Mouse (Mus musculus): ENCODE data around the gene Gm16181. TPM values are rescaled to one million over a fixed set of nuclear protein-coding genes. Genes with fewer than 3 reads are reported as not detected.

Gm16181 gene
- polyA plus RNA-seq, 1 experiment, result not detected

GRCm38 (mm10) chr17:35262664-35263522 is 42.3 kb downstream of the Gm16181 start, which contains the start of gene H2-D1:
TSS of gene H2-D1 (plus strand) at chr17:35262730.
- TF ChIP-seq POLR2A (IDR thresholded peaks at IDR 0.05; ENCODE audit: borderline replicate concordance, extremely low read depth, insufficient read depth, insufficient read length, poor library complexity, severe bottlenecking) (peak; percentile 70; the same call in 1 of the 2 replicates), CTCF (IDR thresholded peaks at IDR 0.05; ENCODE audit: borderline replicate concordance, extremely low read depth, insufficient read depth, insufficient read length) (no peak)
- DNase-seq (ENCODE audit: low read depth), result peak; percentile 91

- no peak for DNase-seq (ENCODE audit: low read depth)
- TF ChIP-seq POLR2A (IDR thresholded peaks at IDR 0.05; ENCODE audit: borderline replicate concordance, extremely low read depth, insufficient read depth, insufficient read length, poor library complexity, severe bottlenecking) (no peak), CTCF (IDR thresholded peaks at IDR 0.05; ENCODE audit: borderline replicate concordance, extremely low read depth, insufficient read depth, insufficient read length) (no peak)
Measured at GRCm38 (mm10) chr17:35263523-35263883, 42.9 kb downstream of the Gm16181 start.

- TF ChIP-seq CTCF (IDR thresholded peaks at IDR 0.05; ENCODE audit: borderline replicate concordance, extremely low read depth, insufficient read depth, insufficient read length), result no peak
- TF ChIP-seq POLR2A (IDR thresholded peaks at IDR 0.05; ENCODE audit: borderline replicate concordance, extremely low read depth, insufficient read depth, insufficient read length, poor library complexity, severe bottlenecking), result no peak
- no peak for DNase-seq (ENCODE audit: low read depth)
Measured at GRCm38 (mm10) chr17:35267399-35268086, 46.9 kb downstream of the Gm16181 start.

DNA sequence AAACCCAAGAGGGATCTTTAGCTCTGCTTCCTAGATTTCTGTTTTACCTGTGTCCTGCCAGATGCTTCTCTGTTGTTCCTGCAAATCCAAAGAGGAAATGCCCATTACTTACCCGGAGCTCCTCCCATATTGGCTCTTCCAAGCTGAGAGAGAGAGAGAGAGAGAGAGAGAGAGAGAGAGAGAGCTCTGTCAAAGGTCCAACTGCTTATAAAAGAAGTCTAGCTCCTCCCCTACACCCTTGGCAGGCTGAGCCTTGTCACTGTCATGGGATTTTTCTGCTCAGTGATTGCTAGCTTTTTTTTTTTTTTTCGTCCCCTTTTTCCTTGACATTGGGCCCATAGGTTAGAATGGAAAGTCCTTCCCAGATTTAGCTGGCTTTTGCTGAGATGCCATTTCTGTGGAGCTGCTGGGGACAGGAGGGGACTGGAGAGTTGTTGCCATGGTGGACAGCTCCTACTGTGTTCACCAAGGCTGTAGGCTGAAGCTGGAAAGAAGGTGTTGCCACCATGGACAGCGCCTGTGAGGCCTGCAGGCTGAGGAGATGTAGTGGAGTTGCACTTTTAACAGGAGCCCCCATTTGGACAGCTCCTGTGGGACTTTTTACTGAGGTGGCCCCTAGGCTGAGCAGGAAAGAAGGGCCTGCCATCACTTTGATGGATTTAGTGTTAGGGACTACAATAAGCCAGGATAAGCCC is 49.2 kb downstream of the Gm16181 start:
- TF ChIP-seq CTCF (IDR thresholded peaks at IDR 0.05; ENCODE audit: borderline replicate concordance, extremely low read depth, insufficient read depth, insufficient read length), result no peak
- no peak for TF ChIP-seq POLR2A (IDR thresholded peaks at IDR 0.05; ENCODE audit: borderline replicate concordance, extremely low read depth, insufficient read depth, insufficient read length, poor library complexity, severe bottlenecking)
- peak; percentile 71 for DNase-seq (ENCODE audit: low read depth)

DNA sequence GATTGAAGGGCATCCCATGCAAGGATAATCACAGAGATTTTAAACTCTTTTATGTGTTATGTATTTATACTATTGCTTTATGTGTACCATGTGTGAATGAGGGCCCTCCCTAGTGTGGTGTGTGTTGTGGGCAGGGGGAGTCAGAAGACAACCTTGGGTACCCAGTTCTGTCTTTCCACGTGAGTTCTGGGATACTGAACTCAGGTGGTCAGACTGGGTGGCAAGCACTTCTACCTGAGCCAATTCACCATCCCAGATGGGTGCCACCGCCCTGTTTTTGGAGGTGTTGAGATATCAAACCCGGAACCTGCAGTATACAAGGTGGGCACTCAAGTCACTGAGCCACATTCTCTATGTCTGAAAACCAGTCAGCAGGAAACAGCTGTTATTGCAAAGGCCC is 51.6 kb downstream of the Gm16181 start:
- TF ChIP-seq POLR2A (IDR thresholded peaks at IDR 0.05; ENCODE audit: borderline replicate concordance, extremely low read depth, insufficient read depth, insufficient read length, poor library complexity, severe bottlenecking), result no peak
- TF ChIP-seq CTCF (IDR thresholded peaks at IDR 0.05; ENCODE audit: borderline replicate concordance, extremely low read depth, insufficient read depth, insufficient read length), result no peak
- no peak for DNase-seq (ENCODE audit: low read depth)

Other genes with a start within 250 kb of the Gm16181 start
- 6.3 and 6.6 TPM in 2 replicates for gene Hspa1a, start 248.7 kb upstream of the Gm16181 start, polyA plus RNA-seq (2012; rRNA removed)
- gene Hspa1l, start 248.1 kb upstream of the Gm16181 start, polyA plus RNA-seq (2012; rRNA removed), result 0.14 and 0.40 TPM in 2 replicates
- 136 and 185 TPM in 2 replicates for gene Lsm2, start 239.0 kb upstream of the Gm16181 start, polyA plus RNA-seq (2012; rRNA removed)
- gene Vars, start 219.8 kb upstream of the Gm16181 start, polyA plus RNA-seq (2012; rRNA removed), result 99.2 and 119 TPM in 2 replicates
- gene Vwa7, start 204.3 kb upstream of the Gm16181 start, polyA plus RNA-seq (2012; rRNA removed), result 0.49 and 0.71 TPM in 2 replicates
- gene Sapcd1, start 192.8 kb upstream of the Gm16181 start, polyA plus RNA-seq (2012; rRNA removed), result 4.0 and 6.5 TPM in 2 replicates
- 4.2 and 6.4 TPM in 2 replicates for gene Msh5, start 174.1 kb upstream of the Gm16181 start, polyA plus RNA-seq (2012; rRNA removed)
- gene Clic1, start 170.9 kb upstream of the Gm16181 start, polyA plus RNA-seq (2012; rRNA removed), result 69.6 and 89.8 TPM in 2 replicates
- 322 and 438 TPM in 2 replicates for gene Ddah2, start 161.8 kb upstream of the Gm16181 start, polyA plus RNA-seq (2012; rRNA removed)
- 0.42 and 0.50 TPM in 2 replicates for gene Ly6g6c, start 155.4 kb upstream of the Gm16181 start, polyA plus RNA-seq (2012; rRNA removed)
- gene Mpig6b, start 154.7 kb upstream of the Gm16181 start, polyA plus RNA-seq (2012; rRNA removed), result 0.30 and 0.35 TPM in 2 replicates
- gene Ly6g6e, start 143.9 kb upstream of the Gm16181 start, polyA plus RNA-seq (2012; rRNA removed), result 1.2 and 12.4 TPM in 2 replicates
- gene Ly6g6d, start 142.8 kb upstream of the Gm16181 start, polyA plus RNA-seq (2012; rRNA removed), result 1.8 and 2.7 TPM in 2 replicates
- 0.15 and 0.30 TPM in 2 replicates for gene Ly6g6f, start 135.2 kb upstream of the Gm16181 start, polyA plus RNA-seq (2012; rRNA removed)
- 91.0 and 135 TPM in 2 replicates for gene Abhd16a, start 131.6 kb upstream of the Gm16181 start, polyA plus RNA-seq (2012; rRNA removed)
- not detected in 2 replicates for gene Ly6g5c, start 112.6 kb upstream of the Gm16181 start, polyA plus RNA-seq (2012; rRNA removed)
- 3.1 and 3.4 TPM in 2 replicates for gene Ly6g5b, start 105.4 kb upstream of the Gm16181 start, polyA plus RNA-seq (2012; rRNA removed)
- 21.4 and 25.3 TPM in 2 replicates for gene Gpank1, start 99.4 kb upstream of the Gm16181 start, polyA plus RNA-seq (2012; rRNA removed)
- gene Csnk2b, start 98.8 kb upstream of the Gm16181 start, polyA plus RNA-seq (2012; rRNA removed), result 243 and 257 TPM in 2 replicates
- 3.3 and 4.6 TPM in 2 replicates for gene D17H6S53E, start 94.5 kb upstream of the Gm16181 start, polyA plus RNA-seq (2012; rRNA removed)
- 0.93 and 1.1 TPM in 2 replicates for gene Apom, start 88.8 kb upstream of the Gm16181 start, polyA plus RNA-seq (2012; rRNA removed)
- 378 and 427 TPM in 2 replicates for gene Bag6, start 85.7 kb upstream of the Gm16181 start, polyA plus RNA-seq (2012; rRNA removed)
- gene Prrc2a, start 55.9 kb upstream of the Gm16181 start, polyA plus RNA-seq (2012; rRNA removed), result 367 and 409 TPM in 2 replicates
- 1.6 and 2.2 TPM in 2 replicates for gene Aif1, start 44.8 kb upstream of the Gm16181 start, polyA plus RNA-seq (2012; rRNA removed)
- 8.2 and 11.8 TPM in 2 replicates for gene Lst1, start 32.4 kb upstream of the Gm16181 start, polyA plus RNA-seq (2012; rRNA removed)
- 0.58 and 1.1 TPM in 2 replicates for gene Ltb, start 26.4 kb upstream of the Gm16181 start, polyA plus RNA-seq (2012; rRNA removed)
- 0.15 and 0.21 TPM in 2 replicates for gene Tnf, start 18.8 kb upstream of the Gm16181 start, polyA plus RNA-seq (2012; rRNA removed)
- gene Lta, start 15.5 kb upstream of the Gm16181 start, polyA plus RNA-seq (2012; rRNA removed), result 0.27 and 0.29 TPM in 2 replicates
- 72.5 and 74.9 TPM in 2 replicates for gene Atp6v1g2, start 12.8 kb downstream of the Gm16181 start, polyA plus RNA-seq (2012; rRNA removed)
- gene Nfkbil1, start 15.0 kb downstream of the Gm16181 start, polyA plus RNA-seq (2012; rRNA removed), result 13.4 and 17.3 TPM in 2 replicates
- 887 and 1,110 TPM in 2 replicates for gene Ddx39b, start 20.9 kb downstream of the Gm16181 start, polyA plus RNA-seq (2012; rRNA removed)
- 37.1 and 39.5 TPM in 2 replicates for gene H2-D1, start 41.9 kb downstream of the Gm16181 start, polyA plus RNA-seq (2012; rRNA removed)
- 0.10 TPM in 2 replicates for gene H2-Q1, start 99.6 kb downstream of the Gm16181 start, polyA plus RNA-seq (2012; rRNA removed)
- 0.97 and 1.4 TPM in 2 replicates for gene H2-Q2, start 121.4 kb downstream of the Gm16181 start, polyA plus RNA-seq (2012; rRNA removed)
- gene H2-Q4, start 158.8 kb downstream of the Gm16181 start, polyA plus RNA-seq (2012; rRNA removed), result 2.9 and 3.0 TPM in 2 replicates
- gene H2-Q6, start 204.0 kb downstream of the Gm16181 start, polyA plus RNA-seq (2012; rRNA removed), result 0.57 and 0.58 TPM in 2 replicates
- gene H2-Q7, start 218.3 kb downstream of the Gm16181 start, polyA plus RNA-seq (2012; rRNA removed), result 3.6 and 4.3 TPM in 2 replicates
- 0.11 and 0.26 TPM in 2 replicates for gene H2-Q10, start 249.3 kb downstream of the Gm16181 start, polyA plus RNA-seq (2012; rRNA removed)

Measured in brain, embryonic 14.5 days (tissue).